Mouse (Mus musculus) embryo, embryonic 9.5 days (tissue): ENCODE data around the gene Rtp4.

Source experiments
- DNase-seq: peaks from one replicate; pipeline ENCODE4 v3.0.0-alpha.2; 2017; ENCODE audit errors: extremely low spot score

The Rtp4 gene

DNA sequence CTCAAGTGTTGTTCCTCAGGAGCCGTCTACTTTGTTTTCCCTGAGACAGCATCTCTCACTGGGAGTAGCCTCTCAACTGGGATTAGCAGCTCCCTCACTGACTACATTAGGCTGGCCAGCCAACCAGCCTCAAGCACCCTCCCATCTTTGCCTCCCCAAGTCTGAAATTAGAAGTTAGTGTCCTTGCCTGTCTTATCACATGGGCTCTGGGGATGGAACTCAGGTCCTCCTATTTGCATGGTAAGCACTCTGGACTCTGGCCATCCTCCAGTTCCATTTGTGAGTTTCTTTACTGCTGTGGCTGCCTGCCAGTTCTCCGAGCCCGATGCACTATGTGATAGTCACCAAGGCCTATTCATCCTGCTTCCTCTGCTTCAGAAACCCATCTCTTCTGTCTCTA lies 4.3 kb upstream of the Rtp4 start:
- no peak for DNase-seq

DNA sequence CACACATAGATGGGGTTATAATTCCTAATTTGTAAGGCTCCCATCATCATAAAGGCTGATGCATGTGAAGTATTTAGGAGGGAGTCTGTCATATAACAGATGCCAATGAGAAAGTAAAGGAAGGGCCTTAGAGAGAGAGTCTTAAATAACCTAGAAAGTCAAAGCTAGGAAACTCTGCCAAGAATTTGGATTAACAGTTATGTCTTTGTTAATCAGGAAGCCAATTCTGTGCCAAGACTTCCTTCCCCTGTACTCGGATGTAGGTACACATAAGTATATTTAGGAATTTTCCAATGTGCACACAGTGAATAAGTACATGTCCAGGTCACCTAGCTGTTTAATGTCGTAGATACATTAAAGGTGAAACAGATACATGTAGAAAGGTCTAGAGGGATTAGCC lies 3.5 kb upstream of the Rtp4 start:
- no peak for DNase-seq

DNA sequence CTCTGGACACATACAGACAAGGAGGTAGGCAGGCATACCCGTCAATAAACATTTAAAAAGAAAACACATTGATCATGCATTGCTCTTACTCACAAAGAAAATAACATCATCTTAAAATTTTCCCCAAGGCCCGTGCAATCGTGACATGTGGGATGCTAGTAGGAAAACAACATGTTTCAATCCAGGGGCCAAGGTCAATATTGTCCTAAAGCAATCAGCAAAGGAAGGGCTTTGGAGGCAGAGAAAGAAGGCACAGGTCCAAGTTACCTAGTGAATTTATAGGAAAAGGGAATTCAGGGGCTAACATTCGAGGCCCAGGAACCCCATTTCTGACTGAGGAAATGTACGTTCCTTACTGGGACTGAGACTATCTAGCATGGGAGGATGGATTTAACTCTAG lies 2.9 kb upstream of the Rtp4 start:
- no peak for DNase-seq

DNA sequence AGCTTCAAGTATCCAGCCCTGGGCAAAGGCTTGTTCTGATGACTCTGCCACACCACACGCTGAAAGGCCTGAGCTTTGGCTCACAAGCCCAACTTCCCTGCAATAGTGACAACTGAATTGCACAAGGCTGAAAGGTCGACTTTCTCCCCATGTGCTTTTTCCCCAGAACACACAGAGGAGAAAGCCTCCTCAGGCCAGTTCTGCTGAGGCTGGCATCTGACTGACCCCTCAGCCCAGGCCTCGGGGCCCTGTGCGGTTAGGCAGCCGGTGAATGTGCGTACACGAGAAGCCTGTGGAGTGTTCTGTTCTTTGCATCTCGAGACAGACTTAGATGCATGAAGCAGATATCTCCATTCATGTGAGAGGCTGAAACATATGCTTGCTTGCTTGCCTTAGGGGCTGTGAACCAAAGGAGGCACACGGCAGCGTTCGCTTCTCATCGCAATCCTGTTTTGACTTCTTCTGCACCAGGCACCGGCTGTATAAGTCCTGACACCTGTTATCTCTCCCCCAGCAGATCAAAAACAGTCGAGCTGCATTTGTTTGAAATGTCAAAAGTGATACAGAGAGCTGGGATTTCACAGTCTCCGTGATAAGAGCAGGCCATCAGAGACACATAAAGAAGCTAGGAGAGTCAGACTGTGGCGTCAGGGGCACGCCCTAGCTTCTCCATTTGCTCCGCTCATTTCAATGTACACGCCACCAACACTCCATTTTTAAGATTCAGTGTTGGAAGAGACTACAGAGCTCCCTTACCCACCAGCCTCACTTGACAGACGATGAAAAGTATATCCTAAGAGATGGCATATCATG lies 2.1 kb upstream of the Rtp4 start:
- no peak for DNase-seq

DNA sequence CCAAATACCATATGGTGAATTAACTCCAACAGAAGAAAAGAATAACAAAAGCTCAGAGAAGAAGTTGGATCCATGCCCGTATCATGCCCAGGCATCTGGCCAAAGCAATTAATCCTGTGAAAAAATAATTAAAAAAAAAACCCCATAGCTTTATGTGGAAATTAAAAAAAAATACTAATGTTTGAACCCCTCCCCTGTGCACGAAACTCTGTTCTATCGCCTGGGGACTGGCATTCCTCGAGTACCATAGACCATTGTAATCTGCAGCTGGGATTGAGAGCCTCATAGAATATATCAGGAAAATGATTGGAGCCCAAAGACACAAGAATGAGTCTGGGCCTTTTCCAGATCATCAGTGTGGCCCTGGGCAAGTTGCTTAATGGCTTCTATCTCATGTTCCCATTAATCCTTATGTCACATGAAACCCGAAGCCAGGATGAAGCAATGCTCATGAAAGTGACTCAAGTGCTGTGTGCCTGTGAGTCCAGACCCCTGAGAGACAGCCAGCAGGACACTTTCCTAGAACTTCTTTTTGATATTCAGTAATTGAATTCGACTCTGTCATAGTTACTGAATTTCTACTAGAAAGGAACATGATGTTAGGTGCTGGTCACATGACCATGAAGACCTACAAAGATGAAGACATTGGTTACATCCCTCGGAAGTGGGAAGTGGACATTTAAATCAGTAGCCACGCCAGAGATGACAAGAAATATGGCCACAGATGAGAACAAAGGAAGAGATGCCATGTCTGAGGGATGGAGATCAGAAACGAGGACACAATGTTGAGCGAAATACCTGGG lies 1.3 kb upstream of the Rtp4 start:
- no peak for DNase-seq

DNA sequence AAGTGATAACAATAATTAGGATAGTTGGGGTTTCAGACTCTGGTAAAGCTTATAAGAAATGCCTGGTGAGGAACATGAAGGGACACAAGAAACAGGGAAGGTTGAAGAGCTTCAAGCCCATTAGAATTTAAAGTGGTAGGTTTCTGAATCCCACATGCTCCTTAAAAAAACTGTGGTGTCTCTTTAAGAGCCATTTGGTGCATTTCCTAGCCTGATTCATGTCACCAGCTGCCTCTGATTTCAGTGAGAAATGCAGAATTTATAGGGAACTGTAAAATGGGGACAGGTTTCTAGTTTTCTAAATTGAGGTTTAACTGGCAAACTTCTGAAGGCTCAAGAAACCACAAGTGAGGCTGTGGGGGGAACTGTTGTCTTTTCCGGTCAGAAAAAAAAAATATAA lies 320 bp upstream of the Rtp4 start:
- DNase-seq = no peak

DNA sequence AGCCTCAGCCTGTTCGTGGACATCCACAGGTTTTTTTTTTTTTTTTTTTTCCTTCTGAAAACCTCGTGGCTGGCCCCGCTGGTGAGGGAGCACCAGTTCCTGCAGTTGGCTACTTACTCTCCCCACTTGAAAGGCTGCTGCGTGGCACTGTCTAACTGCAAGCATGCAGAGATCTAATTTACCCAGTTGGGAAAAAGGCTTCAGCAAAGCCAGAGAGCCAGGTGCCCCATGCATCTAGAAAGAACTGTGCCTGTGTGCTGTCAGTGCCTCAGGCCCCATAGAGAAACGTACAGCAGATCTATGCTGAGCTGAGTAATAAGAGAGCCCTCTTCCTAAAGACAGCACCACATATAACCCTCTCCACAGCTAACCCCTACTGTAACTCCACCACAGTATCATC lies 1.0 kb downstream of the Rtp4 start:
- DNase-seq = no peak

DNA sequence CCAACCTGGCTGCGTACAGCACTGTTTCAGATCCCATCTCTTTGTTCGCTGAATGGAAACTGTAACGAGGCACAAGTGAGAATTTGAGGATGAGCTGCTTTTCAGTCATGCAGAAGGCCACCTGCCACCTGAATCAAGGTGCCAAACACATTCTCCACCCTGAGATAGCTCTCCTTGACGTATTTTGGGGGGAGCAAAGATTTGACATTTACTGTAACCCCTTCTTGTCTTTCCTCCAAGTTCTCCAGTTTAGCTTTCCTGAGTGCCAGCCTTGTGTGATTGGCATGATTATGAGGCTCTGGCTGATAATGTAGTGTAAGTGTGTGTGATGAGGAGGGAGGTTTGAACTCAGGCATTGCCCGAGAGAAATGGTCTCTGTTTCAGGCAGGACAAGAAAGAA lies 2.0 kb downstream of the Rtp4 start:
- no peak for DNase-seq

DNA sequence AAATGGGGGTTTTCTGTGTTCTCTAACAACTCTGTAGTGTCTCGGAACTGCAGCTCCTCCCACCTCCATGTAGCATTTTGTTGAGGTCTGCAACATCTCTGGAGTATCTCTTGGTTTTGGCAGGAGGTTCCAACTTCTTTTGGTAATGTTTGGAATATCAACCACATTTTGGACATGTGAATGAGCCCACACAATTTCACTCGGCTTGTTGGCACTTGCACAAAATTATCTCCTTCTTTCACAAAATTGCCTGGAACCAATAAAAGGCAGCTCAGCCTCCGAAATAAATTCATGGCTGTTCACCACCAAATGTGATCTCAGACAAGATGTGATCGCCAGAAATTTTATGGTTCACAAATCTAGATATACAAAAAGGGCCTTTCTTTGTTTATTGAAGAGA lies 9.1 kb downstream of the Rtp4 start:
- no peak for DNase-seq

DNA sequence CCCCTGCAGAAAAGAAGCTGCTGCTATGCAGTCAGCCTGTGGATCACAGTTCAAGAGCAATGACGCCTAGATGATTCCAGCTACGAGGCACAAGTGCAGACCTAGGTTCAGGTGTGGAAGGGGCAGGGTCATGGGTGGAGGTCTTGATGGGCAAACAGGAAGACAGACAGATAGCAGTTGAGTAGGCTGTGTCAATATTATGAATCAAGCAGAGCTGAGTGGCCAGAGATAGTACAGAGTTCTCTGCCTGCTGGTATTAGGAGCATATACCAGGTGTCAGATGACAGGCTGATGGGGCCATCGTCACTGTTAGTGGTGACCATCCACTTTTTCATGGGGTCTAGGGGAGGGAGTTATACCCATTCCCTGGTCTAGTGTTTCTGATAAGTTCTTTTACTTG lies 13.6 kb downstream of the Rtp4 start:
- no peak for DNase-seq

DNA sequence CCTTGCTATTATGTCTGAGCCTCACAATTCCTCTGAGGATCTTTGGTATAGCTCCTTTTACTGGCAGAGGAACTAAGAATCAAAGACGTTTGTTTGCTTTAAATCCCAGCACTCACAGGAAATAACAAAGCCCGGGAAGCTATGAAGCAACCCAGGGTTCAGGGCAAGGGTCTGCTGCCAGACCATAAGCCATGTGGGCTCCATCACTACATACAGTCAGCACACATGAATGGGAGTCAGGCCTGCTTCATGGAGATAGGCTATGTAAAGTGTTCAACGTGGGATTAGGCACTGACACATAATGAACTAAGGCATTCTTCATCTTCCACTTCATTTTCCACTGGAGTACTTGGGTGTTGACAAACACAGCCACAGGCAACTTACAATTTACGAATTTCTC lies 21.0 kb downstream of the Rtp4 start:
- no peak for DNase-seq

DNA sequence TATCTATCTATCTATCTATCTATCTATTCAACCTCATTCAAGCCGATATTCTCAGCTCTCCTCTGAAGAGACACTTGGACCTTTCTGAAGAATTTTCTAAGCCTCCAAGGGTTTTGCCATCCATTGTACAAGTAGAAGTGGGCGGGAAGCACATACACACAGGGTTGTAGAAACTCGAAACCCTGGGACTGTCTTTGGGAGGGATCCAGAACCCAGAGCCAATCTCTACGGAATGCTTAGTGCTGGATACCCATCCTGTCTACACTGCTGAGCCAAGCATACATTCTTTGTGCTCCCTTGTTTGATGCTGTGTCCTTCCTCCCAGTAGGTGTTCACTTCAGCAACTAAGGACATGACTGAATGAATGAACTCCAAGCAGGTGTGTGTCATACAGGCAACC lies 22.8 kb downstream of the Rtp4 start:
- DNase-seq = no peak

DNA sequence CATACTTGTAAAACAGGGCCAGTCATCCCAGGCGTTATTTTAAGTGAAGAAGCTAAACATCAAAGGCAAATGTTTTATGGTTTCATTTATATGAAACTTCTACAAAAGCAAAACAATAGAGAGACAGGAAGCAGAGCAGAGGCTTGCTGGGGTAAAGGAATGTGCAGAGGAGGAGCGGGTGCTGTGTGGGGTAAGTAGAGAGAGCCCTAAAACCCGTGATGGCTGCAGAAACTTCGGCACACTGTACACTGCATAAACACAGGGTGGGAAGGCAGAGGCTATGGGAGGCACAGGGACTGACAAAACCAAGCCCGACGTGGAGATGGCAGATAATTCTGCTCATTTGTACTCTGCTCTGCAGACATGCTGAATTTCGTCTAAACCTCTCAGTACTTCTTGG lies 24.3 kb downstream of the Rtp4 start:
- no peak for DNase-seq

DNA sequence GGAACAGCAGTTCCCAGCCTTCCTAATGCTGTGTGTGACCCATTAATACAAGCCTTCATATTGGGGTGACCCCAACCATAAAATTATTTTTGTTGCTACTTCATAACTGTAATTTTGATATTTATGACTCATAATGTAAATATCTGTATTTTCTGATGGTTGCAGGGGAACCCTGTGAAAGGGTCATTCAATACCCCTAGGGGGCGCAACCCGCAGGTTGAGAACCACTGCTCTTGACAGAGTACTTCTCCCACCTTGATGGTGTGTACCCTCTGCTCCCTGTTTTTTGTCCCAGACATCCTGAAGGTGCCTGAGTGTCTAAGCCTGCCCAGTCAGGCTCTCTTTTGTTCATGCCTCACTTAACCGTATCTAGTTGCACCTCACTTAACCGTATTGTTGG lies 27.7 kb downstream of the Rtp4 start:
- no peak for DNase-seq

DNA sequence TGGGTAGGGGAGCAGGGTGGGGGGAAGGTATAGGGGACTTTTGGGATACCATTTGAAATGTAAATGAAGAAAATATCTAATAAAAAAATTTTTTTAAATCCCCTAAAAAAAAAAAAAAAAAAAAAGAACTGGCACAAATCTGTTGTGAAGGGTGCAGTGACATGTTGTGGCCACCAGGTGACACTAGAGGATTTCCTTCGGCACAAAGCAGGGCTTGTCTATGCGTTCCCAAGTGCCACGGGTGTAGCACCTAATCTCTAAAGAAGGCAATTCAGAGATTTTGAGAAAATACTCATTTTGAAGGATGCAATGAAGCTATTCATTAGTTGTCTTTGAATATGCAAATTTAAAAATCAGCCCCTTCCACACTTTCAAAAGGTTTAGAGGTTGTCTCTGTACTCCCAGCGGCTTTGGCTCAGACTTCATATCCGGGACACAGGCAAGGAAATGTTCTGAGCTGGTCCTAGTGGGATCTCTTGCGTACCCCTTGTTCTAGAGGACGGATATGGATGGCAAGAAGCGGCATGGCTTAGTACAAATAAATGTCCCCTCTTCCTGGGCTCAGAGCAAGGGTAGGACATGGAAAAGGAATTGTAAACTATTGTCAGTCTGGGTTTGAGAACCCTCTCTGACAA lies 30.4 kb downstream of the Rtp4 start:
- peak; percentile 46 for DNase-seq

DNA sequence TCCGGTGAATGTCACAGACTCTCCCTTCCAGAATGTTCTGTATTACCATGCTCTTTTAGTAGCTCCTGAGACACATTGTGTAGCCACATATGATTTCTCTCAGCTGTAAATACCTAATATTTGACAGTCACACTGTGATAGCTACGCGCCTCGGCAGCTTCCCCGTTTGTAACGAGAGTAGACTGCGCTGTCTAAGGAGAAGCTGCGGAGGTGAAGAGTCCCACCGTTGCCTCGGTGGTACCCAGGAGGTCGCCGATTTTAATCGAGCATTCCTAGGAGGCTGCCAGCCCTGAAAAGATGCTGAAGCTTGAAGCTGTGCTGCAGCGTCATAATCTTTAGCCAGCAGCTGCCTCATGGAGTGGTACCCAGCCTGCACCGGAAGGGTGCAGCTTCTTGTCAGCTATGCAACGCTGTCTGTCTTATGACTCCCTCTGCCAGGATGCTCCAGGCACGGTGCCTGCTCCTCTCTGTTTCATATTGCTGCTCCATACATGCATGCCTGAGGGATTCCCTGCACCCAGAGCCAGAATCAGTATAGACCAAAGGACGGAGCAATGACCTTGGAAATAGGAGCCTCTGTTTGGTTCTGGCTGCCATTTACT lies 31.0 kb downstream of the Rtp4 start:
- no peak for DNase-seq

DNA sequence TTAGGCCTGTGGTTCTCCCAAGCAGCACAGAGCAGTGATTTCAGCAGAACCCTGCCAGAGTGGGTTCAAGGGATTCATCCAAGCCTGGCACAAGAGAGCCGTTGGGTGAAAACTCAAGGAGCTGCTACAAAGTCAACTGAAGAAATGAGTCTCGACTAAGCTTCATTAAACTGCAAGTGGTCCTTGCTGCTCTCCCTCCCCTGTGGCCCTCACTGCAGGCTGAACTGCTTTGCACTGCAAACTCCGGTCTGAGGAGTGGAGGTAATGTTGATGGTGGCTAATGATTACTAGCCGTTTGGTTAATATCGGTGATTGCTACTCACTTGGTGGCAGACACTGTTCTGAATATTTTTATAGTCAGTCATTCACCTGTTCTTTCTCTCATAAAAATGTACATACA lies 34.6 kb downstream of the Rtp4 start:
- no peak for DNase-seq

DNA sequence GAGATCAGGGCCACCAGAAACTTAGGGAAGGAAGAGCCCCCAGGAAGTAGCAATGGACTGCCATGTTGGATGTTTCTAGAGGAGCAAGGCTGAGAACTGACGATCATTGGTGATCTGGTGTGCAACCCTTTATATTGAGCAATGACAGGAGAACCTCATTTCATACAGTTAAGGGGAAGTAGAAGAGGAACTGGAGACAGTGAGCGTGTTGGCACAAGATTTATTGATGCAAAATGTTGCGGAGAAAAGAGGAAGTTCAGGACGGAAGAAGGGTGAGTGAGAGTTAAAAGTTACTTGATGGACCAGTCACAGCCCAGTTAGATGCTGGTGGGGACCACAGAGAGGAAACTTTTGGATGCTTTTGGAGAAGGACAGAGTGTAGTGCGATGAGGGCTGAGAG lies 37.1 kb downstream of the Rtp4 start:
- no peak for DNase-seq

DNA sequence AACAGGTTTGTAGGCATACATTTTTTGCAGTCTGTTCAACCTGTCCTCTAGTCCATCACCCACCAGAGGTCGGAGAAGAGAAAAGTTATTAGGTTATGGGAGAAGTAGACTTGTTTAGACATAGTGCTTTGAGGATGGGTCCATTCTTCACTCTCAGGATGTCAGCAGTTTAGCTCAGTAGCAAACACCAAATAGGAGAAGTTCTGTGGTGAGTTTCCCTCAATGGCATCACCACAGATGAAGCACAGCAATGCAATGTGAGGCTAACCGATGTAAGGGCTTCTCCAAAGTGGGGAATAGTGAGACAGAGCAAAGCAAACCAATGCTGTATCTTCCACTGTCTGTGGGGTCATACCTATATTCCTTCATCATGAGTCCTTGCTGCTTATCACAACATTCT lies 37.6 kb downstream of the Rtp4 start:
- DNase-seq = no peak

DNA sequence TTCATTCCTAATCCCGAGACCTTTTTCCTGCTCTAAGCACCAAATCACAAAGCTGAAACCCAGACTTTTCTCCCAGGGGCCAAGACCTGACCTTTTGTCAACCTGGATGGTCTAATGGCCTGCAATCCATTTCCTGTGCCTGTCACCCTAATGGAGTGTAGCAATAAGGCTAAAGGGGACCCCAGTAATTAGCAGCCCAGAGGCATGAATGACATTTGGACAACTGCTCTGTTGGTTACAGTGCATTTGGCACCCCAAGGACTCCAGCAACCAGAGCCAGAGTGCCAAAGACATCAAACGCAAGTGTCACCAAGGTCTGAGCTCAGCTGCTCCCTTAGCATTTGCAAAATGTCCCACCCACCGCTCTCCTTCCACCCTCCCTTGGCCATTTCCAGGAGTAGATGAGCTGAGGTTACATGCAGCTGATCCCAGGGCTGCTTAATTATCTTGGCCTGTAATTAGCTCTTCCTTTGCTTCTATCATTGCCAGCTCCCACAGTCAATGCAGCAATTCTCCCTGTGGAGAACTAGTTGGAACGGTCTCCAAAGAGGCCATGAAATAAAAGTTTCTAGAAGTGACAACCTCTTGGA lies 48.4 kb downstream of the Rtp4 start:
- DNase-seq = no peak

DNA sequence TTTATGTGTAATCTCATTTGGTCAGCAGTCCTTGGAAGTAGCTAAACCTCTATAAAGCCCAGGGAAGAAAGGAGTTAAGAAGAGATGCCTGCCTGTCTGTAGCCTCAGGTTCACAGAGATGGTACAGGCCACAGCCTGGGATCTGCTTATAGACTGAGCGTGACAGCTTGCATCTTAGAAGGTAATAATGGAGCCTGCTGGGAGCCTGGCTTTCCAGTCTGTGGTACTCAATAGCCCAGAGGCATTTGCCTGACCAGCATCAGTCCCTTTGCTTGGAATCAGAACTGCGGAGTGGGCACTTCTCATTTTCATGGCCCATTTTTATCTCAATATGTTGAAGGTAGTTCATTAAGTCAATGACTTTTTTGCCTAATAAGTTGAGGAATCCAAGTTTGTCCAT lies 54.5 kb downstream of the Rtp4 start:
- no peak for DNase-seq
